Mouse (Mus musculus): ENCODE measurements around the gene Crbn. TPM values are rescaled to one million over a fixed set of nuclear protein-coding genes. Genes with fewer than 3 reads are reported as not detected.

The Crbn gene
- polyA plus RNA-seq, 1 experiment from 2014 or later, result 19.6 TPM

- Histone ChIP-seq H3K9ac (replicated peaks) (no peak overlapping the region), H3K9me3 (ENCODE audit: low read length) (no peaks in the 10 kb centered on the region), H3K27ac (ENCODE audit: low read depth) (no peak overlapping the region), H3K4me2 (ENCODE audit: low read depth, low read length) (no peak overlapping the region), H3K36me3 (replicated peaks; ENCODE audit: insufficient read depth, low read length) (no peaks in the 10 kb centered on the region), H3K4me3 (ENCODE audit: low read depth, low read length) (no peak overlapping the region), H3K27me3 (ENCODE audit: insufficient read depth, low read length) (no peaks in the 10 kb centered on the region), H3K4me1 (ENCODE audit: insufficient read depth) (no peaks in the 10 kb centered on the region)
- 60% methylated on average over 3 of the region's 3 CpGs for WGBS (ENCODE audit: insufficient replicate concordance)
- ATAC-seq (no peak), DNase-seq (no peak)
- TF ChIP-seq EP300 (IDR thresholded peaks at IDR 0.05; ENCODE audit: low read depth) (no peak), CTCF (IDR thresholded peaks at IDR 0.05; ENCODE audit: low read depth) (no peak)
Observed at GRCm38 (mm10) chr6:106819906-106820305, 20.0 kb upstream of the Crbn start.

DNA sequence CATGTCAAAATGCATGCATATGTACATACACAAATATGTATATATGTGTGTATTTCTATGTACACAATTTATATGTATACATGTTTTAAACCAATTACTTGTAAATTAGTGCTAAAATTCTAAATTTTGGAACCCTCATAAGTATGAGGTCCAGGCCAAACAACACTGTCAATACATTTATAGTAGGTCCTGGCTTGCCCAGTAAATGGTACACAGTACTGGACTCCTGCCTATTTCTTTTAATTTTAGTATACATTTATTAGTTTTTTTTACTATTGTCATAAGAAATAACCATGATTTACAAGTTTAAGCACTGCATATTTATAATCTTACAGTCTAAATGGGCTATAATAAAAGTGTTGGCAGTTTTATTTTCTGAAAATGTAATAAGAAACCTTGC, 19.4 kb upstream of the Crbn start:
- no peaks in the 10 kb centered on the region for H3K9me3 ChIP-seq (ENCODE audit: low read length)
- H3K4me3 ChIP-seq (ENCODE audit: low read depth, low read length), result no peak overlapping the region
- H3K4me1 ChIP-seq (ENCODE audit: insufficient read depth), result no peaks in the 10 kb centered on the region
- no peak overlapping the region for H3K9ac ChIP-seq (replicated peaks)
- TF ChIP-seq EP300 (IDR thresholded peaks at IDR 0.05; ENCODE audit: low read depth) (no peak), CTCF (IDR thresholded peaks at IDR 0.05; ENCODE audit: low read depth) (no peak)
- H3K4me2 ChIP-seq (ENCODE audit: low read depth, low read length), result no peak overlapping the region
- H3K27me3 ChIP-seq (ENCODE audit: insufficient read depth, low read length), result no peaks in the 10 kb centered on the region
- H3K36me3 ChIP-seq (replicated peaks; ENCODE audit: insufficient read depth, low read length), result no peaks in the 10 kb centered on the region
- DNase-seq (no peak), ATAC-seq (no peak)
- no peak overlapping the region for H3K27ac ChIP-seq (ENCODE audit: low read depth)

- TF ChIP-seq EP300 (IDR thresholded peaks at IDR 0.05; ENCODE audit: low read depth), result no peak
- TF ChIP-seq CTCF (IDR thresholded peaks at IDR 0.05; ENCODE audit: low read depth), result no peak
- H3K4me3 ChIP-seq (ENCODE audit: low read depth, low read length), result no peak overlapping the region
- DNase-seq, result no peak
- no peaks in the 10 kb centered on the region for H3K36me3 ChIP-seq (replicated peaks; ENCODE audit: insufficient read depth, low read length)
- WGBS (ENCODE audit: insufficient replicate concordance), result 85% methylated on average over 3 of the region's 3 CpGs
- ATAC-seq, result no peak
- no peak overlapping the region for H3K27ac ChIP-seq (ENCODE audit: low read depth)
- no peak overlapping the region for H3K9ac ChIP-seq (replicated peaks)
- H3K9me3 ChIP-seq (ENCODE audit: low read length), result no peaks in the 10 kb centered on the region
- H3K4me2 ChIP-seq (ENCODE audit: low read depth, low read length), result no peak overlapping the region
- no peaks in the 10 kb centered on the region for H3K27me3 ChIP-seq (ENCODE audit: insufficient read depth, low read length)
- no peaks in the 10 kb centered on the region for H3K4me1 ChIP-seq (ENCODE audit: insufficient read depth)
Observed at GRCm38 (mm10) chr6:106810686-106811085, 10.8 kb upstream of the Crbn start.

DNA sequence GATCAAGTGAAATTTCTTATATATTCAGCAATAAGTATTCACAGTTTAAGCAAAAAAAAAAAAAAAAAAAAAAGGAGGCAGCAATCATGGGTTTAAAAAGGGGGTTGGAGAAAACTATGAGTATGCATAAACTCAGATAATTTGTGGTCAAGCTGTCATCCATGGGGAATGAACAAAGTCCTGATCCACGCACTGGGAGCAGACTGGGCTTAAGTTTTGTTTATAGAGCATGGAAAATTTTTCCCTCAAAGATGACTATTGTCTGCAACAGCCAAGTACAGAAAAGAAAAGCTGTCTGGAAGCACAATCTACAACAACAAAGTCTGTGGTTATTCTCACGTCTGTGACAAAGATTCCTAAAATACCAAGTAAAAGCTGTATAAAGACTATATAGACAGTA, 9.3 kb upstream of the Crbn start:
- Histone ChIP-seq H3K27ac (ENCODE audit: low read depth) (no peak overlapping the region), H3K4me1 (ENCODE audit: insufficient read depth) (no peaks in the 10 kb centered on the region), H3K4me2 (ENCODE audit: low read depth, low read length) (no peak overlapping the region), H3K9me3 (ENCODE audit: low read length) (no peaks in the 10 kb centered on the region), H3K36me3 (replicated peaks; ENCODE audit: insufficient read depth, low read length) (no peaks in the 10 kb centered on the region), H3K4me3 (ENCODE audit: low read depth, low read length) (no peak overlapping the region), H3K27me3 (ENCODE audit: insufficient read depth, low read length) (no peaks in the 10 kb centered on the region), H3K9ac (replicated peaks) (no peak overlapping the region)
- ATAC-seq (no peak), DNase-seq (no peak)
- WGBS (ENCODE audit: insufficient replicate concordance), result 48% methylated on average over 2 of the region's 2 CpGs
- TF ChIP-seq CTCF (IDR thresholded peaks at IDR 0.05; ENCODE audit: low read depth) (no peak), EP300 (IDR thresholded peaks at IDR 0.05; ENCODE audit: low read depth) (no peak)

GRCm38 (mm10) chr6:106804904-106805303, 5.0 kb upstream of the Crbn start:
- TF ChIP-seq CTCF (IDR thresholded peaks at IDR 0.05; ENCODE audit: low read depth) (peak; percentile 56), EP300 (IDR thresholded peaks at IDR 0.05; ENCODE audit: low read depth) (no peak)
- DNase-seq (no peak), ATAC-seq (no peak)
- H3K4me2 ChIP-seq (ENCODE audit: low read depth, low read length), result no peak overlapping the region
- no peak overlapping the region for H3K27ac ChIP-seq (ENCODE audit: low read depth)
- WGBS (ENCODE audit: insufficient replicate concordance), result 35% methylated on average over 2 of the region's 2 CpGs
- H3K9me3 ChIP-seq (ENCODE audit: low read length), result no peaks in the 10 kb centered on the region
- no peak overlapping the region for H3K4me3 ChIP-seq (ENCODE audit: low read depth, low read length)
- H3K9ac ChIP-seq (replicated peaks), result no peak overlapping the region
- H3K36me3 ChIP-seq (replicated peaks; ENCODE audit: insufficient read depth, low read length), result no peaks in the 10 kb centered on the region
- no peaks in the 10 kb centered on the region for H3K27me3 ChIP-seq (ENCODE audit: insufficient read depth, low read length)
- H3K4me1 ChIP-seq (ENCODE audit: insufficient read depth), result no peaks in the 10 kb centered on the region

DNA sequence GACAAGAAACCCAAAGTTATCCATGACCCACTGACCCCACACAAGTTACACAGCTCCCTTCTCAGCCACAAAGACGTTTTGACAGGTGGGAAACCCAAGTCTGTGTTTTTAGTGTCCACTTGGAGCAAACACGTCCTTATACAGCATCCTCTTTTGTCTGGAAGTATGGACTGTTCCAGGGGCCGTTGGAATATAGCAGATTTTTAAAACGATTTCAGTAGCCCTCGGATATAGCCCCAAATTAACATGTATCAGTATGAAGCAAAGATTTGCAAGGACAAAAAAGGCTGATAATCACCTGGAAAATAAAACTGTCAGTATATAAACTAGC, 315 bp upstream of the Crbn start:
- Histone ChIP-seq H3K36me3 (replicated peaks; ENCODE audit: insufficient read depth, low read length) (peaks cover 4% of the 10 kb centered on the region), H3K9me3 (ENCODE audit: low read length) (no peaks in the 10 kb centered on the region), H3K9ac (replicated peaks) (no peak overlapping the region), H3K27me3 (ENCODE audit: insufficient read depth, low read length) (no peaks in the 10 kb centered on the region), H3K27ac (ENCODE audit: low read depth) (no peak overlapping the region), H3K4me2 (ENCODE audit: low read depth, low read length) (no peak overlapping the region), H3K4me3 (ENCODE audit: low read depth, low read length) (peak overlapping the region; percentile 93), H3K4me1 (ENCODE audit: insufficient read depth) (peaks cover 11% of the 10 kb centered on the region)
- DNase-seq (no peak), ATAC-seq (peak; percentile 7)
- 50% methylated on average over 5 of the region's 5 CpGs for WGBS (ENCODE audit: insufficient replicate concordance)
- TF ChIP-seq CTCF (IDR thresholded peaks at IDR 0.05; ENCODE audit: low read depth) (no peak), EP300 (IDR thresholded peaks at IDR 0.05; ENCODE audit: low read depth) (no peak)
